Mouse (Mus musculus): ENCODE results near the gene Btbd35f3. TPM values are rescaled to one million over a fixed set of nuclear protein-coding genes. Genes with fewer than 3 reads are reported as not detected.
"Not testable (repeated sequence)": the region's sequence is repeated elsewhere in the genome, so short reads cannot be mapped to it uniquely, and the experiment has no call there.

Btbd35f3 gene
- not detected for total RNA-seq (2022)

DNA sequence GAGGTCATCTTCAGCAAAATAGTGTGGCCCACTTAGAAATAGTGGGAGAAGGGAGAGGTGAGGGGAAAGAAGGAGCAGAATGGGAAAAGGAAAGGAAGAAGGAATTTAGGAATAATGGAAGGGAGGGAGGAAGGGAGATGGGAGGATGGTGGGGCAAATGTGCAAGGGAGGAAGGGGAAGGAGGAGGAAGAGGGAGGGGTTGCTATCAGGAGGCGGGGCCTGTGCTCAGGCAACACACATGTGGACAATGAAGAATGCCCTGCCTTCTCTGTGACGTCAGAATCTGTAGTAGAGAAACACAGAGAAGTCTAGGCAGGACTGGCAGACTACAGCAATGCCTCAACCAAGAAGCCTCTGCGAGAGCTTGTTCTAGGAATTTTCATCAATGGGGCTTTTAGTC is at the start of gene Btbd35f3:
Btbd35f3 (plus strand) TSS at position 301 of the 400 bp plus-strand sequence.
- not testable (repeated sequence) for DNase-seq (ENCODE audit: low spot score in 2 of 2)

Other genes with a start within 250 kb of the Btbd35f3 start
- not detected for gene Btbd35f16, start 80.7 kb upstream of the Btbd35f3 start, total RNA-seq (2022)
- gene Btbd35f28, start 158.9 kb downstream of the Btbd35f3 start, total RNA-seq (2022): not detected